Mouse (Mus musculus): ENCODE data around the gene Tmem17.

Tmem17 gene

GRCm38 (mm10) chr11:22512038-22513001 is at the start of gene Tmem17:
Gene Tmem17 (plus strand): TSS chr11:22512088.
- DNase-seq (ENCODE audit: extremely low read depth, low read depth, low spot score) = no peak

DNA sequence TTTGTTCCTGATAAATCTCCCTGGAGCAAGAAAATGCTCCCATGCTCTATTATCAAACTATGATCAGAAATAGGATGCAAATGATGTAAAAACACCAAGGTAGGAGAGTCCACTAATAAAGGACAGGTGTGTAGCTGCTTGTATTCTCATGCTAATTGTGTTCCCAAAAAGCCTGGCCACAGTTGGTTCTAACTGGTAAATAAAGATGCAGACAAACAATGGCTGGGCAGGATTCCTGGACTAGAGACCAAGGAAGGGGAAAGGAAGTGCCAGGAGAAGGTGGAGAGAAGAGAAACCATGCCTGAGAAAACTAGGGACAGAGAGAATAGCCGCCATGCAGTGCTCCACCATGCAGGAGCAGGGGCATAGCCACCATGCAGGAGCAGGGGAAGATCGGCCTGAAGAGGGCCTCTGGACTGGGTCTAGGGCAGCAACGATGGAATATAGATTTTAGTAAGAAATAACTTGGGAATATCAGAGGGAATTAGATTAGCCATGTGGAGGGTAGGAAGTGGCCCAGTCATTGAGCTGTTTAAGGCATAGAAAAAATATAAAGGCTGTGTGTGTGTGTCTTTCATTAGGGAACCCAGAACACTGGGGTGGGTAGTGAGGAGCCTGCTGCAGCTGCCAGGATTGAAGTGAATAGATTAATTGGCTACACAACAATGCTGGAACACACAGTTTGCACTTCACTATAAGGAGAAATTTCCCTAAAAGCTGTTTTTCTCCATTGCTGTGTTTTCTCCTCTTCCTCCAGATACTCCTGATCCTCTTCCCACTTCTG is 31.9 kb upstream of the Tmem17 start:
- DNase-seq (ENCODE audit: extremely low read depth, low read depth, low spot score) = no peak

DNA sequence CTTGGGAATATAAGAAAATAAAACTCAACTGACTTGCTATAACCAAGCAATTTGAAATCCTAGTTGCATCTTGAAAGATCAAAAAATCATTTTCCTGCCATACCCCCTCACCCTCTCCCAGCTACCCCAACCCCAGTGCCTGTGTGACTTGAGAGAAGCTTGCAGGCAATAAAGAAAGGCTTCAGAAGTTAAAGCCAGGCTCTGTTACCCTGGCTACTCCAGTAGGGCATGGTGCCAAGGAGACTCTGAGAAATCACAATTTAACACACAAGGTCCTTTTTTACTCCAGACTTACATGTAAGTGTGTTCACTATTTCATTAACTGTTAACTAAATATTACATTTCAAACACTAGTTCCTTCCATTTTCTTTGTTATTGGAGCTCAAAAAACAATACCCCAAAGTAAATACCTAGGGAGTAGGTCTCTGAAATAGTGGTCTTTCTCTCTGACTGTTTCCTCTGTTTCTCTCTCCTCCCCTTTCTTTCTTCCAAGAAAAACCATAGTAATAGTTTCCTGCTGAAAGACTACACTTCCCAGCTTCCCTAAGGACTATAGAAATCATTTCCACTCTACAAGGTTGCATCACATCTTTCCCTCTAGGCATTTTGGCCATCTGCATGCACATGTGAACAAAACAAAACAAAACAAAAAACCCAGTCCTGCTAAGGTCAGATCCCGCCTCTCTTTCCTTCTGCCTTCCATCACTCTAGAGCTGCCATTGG is 30.1 kb upstream of the Tmem17 start:
- no peak for DNase-seq (ENCODE audit: extremely low read depth, low read depth, low spot score)

DNA sequence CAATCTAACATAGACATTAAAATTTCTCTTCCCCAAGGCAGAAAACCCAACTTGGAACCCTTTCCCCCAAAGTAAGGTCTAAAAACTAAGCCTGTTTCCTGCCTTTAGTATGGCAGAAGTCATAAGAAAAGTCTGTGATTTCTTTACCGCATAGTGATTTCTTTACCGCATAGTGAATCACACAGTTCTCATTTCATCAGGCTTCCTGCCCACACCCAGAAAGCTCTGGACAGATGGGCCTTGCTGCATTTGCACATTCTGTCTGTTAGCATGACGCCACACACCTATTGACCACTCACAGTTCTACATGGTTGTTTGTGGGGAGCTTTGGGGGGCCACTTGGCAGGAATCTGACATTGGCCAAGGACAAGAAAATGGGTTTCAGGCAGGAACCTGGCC is 29.5 kb upstream of the Tmem17 start:
- no peak for DNase-seq (ENCODE audit: extremely low read depth, low read depth, low spot score)

- no peak for DNase-seq (ENCODE audit: extremely low read depth, low read depth, low spot score)
These were observed 18.1 kb upstream of the Tmem17 start for GRCm38 (mm10) chr11:22493694-22494319.

DNA sequence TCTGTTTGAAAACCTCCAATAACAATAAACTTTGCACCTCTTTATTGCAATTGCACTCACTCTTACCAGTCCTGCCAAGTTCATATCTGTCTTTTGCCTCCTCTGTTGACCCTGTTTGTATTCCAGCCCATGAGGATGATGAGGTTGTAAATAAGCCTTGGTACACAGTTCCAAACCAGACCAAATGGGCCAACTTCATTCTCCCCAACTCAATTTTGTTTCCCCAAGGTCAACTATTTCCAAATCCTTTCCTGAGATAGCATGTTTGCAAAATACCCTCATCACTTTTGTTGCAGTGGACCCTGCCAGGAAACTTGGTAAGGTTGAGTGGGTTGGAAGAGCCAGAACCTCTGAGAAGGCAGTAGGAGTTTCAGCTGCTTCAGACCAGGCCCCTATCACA is 16.9 kb upstream of the Tmem17 start:
- DNase-seq (ENCODE audit: extremely low read depth, low read depth, low spot score) = no peak

- no peak for DNase-seq (ENCODE audit: extremely low read depth, low read depth, low spot score)
These were observed 12.5 kb upstream of the Tmem17 start for GRCm38 (mm10) chr11:22499396-22499795.

- DNase-seq (ENCODE audit: extremely low read depth, low read depth, low spot score) = no peak
These were observed 12.0 kb upstream of the Tmem17 start for GRCm38 (mm10) chr11:22499886-22500285.

- no peak for DNase-seq (ENCODE audit: extremely low read depth, low read depth, low spot score)
These were observed 10.9 kb upstream of the Tmem17 start for GRCm38 (mm10) chr11:22500771-22501566.

DNA sequence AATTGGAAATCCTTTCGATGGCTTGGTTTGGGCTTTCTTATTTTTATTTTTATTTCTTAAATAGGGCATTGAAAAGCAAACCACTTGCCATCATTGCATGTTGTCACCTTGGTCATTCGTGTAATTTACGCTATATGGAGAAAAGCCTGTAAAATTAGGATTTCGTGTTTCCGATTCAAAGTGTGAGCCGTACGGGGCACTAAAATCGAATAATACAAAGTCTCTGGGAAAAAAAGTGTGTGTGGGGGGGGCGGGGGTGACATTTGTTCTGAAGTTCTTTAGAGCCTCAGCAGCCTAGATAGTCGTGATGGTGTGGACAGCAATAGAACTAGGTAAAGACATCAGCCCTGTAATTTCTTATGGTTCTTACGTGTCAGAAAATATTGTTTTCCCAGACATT is 1.2 kb downstream of the Tmem17 start:
- DNase-seq (ENCODE audit: extremely low read depth, low read depth, low spot score) = no peak

- no peak for DNase-seq (ENCODE audit: extremely low read depth, low read depth, low spot score)
These were observed 3.2 kb downstream of the Tmem17 start for GRCm38 (mm10) chr11:22515061-22515460.

DNA sequence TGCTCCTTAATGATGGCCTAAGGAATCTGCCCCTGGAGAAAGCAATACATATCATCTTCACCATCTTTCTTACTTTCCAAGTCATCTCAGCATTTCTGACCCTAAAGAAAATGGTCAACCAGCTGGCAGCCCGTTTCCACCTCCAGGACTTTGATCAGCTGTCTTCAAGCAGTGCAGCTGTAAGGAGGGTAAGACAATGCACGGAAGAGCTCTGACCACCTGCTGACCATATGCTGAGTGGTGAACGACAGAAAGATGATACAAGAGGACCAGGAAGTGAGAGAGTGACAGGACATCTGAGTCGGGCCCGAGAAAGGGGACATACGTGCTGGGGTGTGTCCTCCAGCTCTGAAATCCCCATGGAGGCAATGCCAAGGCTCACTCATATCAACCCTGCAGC is 6.6 kb downstream of the Tmem17 start:
- DNase-seq (ENCODE audit: extremely low read depth, low read depth, low spot score) = no peak

- no peak for DNase-seq (ENCODE audit: extremely low read depth, low read depth, low spot score)
These were observed 8.4 kb downstream of the Tmem17 start for GRCm38 (mm10) chr11:22520251-22520650.

GRCm38 (mm10) chr11:22524606-22525005 is 12.7 kb downstream of the Tmem17 start:
- DNase-seq (ENCODE audit: extremely low read depth, low read depth, low spot score) = no peak

- no peak for DNase-seq (ENCODE audit: extremely low read depth, low read depth, low spot score)
These were observed 28.7 kb downstream of the Tmem17 start for GRCm38 (mm10) chr11:22540600-22540999.

DNA sequence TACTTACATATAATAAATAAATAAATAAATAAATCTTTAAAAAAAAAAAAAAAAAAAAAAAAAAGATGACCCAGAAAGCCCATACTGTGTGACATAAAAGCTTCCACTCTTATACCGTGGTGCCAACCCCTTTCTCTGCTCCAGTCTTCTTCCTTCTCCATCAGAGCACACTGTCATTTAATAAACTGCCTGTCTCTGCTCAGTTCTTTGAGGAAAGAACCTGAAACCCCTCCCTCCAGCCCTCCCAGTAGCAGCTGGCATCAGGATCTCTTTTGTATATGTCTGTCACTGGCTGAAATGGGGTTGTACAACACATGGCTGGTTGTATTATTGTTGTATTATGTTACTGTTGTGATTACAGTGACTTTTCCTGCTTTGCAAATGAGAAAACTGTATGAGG is 48.2 kb downstream of the Tmem17 start:
- DNase-seq (ENCODE audit: extremely low read depth, low read depth, low spot score) = no peak

GRCm38 (mm10) chr11:22560503-22561328 is 48.8 kb downstream of the Tmem17 start:
- no peak for DNase-seq (ENCODE audit: extremely low read depth, low read depth, low spot score)

DNA sequence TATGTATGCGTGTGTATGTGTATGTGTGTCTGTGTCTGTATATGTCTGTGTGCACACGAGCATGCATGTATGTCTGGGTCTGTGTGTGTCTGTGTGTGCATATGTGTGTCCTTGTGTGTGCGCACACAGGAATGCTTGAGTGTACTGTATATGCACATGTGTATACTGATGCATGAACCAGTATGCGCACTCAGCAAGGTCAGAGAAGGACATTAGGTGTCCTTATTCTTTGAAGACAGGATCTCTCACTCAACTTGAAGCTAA is 49.4 kb downstream of the Tmem17 start:
- no peak for DNase-seq (ENCODE audit: extremely low read depth, low read depth, low spot score)

DNA sequence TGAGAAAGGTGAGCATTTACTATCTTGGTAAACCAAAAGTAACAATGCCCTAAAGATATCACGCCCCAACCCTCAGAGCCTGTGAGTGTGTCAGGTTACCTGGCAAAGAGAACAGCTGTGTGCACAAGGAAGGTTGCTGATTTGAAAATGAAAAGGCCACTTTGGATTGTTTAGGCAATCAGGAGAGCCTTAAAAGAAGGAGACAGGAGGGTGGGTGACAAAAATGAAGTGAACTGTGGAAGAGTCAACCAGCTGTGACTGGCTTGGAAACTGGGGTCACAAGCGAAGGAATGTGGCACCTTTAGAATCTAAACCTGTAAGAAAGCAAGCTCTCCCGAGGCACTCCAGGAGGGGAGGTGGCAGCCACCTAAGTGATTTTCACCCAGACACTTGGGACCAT is 51.8 kb downstream of the Tmem17 start:
- no peak for DNase-seq (ENCODE audit: extremely low read depth, low read depth, low spot score)

All from fat pad, adult 2 months (tissue).